Mouse (Mus musculus) gastrocnemius, postnatal 10 days (tissue): ENCODE results near the gene Zfp512b. TPM values are rescaled to one million over a fixed set of nuclear protein-coding genes. Genes with fewer than 3 reads are reported as not detected.
A peak's percentile ranks its signal among the peaks of the same experiment; 100 is the strongest.

Experiments
- DNase-seq: peaks from one replicate; pipeline ENCODE4 v3.0.0; 2021; ENCODE audit warnings: mixed read lengths
- long read RNA-seq, 2 experiments: library from polyadenylated mRNA; stranded (forward); transcript quantifications; one replicate each; pipeline ENCODE4 v2.0.0; 2021
- total RNA-seq, 2 experiments: library from RNA; stranded (reverse); gene quantifications; 2 replicates each; pipeline ENCODE4 v1.2.3; 2021

The Zfp512b gene
- total RNA-seq = 10 to 100 TPM; 28.4 to 32.4 TPM
- long read RNA-seq, experiment 1, partial matches to known transcripts = 5 of 21 reads
- long read RNA-seq, experiment 1, other reads (novel, unspliced or antisense) = 16 of 21 reads
- long read RNA-seq, experiment 2, partial matches to known transcripts = 3 of 10 reads
- long read RNA-seq, experiment 2, other reads (novel, unspliced or antisense) = 7 of 10 reads

- DNase-seq = peak; percentile 74
These were observed at the start of gene Zfp512b for GRCm38 (mm10) chr2:181592231-181593041. Gene Zfp512b, minus strand, starts transcription at chr2:181592803.

DNA sequence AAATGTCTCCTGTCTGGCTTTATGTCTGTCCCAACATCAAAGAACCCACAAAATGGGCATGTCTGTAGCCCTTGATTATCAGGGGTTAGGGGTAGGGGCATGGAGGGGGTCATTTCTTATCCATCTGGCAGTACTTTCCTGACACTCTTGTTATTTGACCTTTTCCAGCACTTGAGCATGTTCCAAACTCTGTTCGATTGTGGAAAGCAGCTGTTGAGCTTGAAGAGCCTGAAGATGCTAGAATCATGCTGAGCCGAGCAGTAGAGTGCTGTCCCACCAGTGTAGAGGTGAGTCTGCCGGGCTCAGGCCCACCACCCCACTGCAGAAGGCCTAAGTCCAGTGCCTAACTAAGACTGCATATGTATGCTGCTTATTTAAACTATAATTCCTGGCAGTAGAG is 43.3 kb upstream of the Zfp512b start:
- no peak for DNase-seq

- DNase-seq = no peak
These were observed 40.0 kb upstream of the Zfp512b start for GRCm38 (mm10) chr2:181632624-181633023.

- no peak for DNase-seq
These were observed 35.9 kb upstream of the Zfp512b start for GRCm38 (mm10) chr2:181628471-181628870.

GRCm38 (mm10) chr2:181623401-181623800 is 30.8 kb upstream of the Zfp512b start:
- DNase-seq = no peak

- no peak for DNase-seq
These were observed 26.3 kb upstream of the Zfp512b start for GRCm38 (mm10) chr2:181618761-181619495.

GRCm38 (mm10) chr2:181602367-181602766 is 9.8 kb upstream of the Zfp512b start:
- DNase-seq = no peak

GRCm38 (mm10) chr2:181601751-181602145 is 9.1 kb upstream of the Zfp512b start:
- no peak for DNase-seq

GRCm38 (mm10) chr2:181600828-181601750 is 8.5 kb upstream of the Zfp512b start:
- DNase-seq = peak; percentile 95

- DNase-seq = no peak
These were observed 7.7 kb upstream of the Zfp512b start for GRCm38 (mm10) chr2:181600226-181600758.

- DNase-seq = no peak
These were observed 6.1 kb upstream of the Zfp512b start, which contains the start of gene Samd10 for GRCm38 (mm10) chr2:181598454-181599351. Gene Samd10, minus strand, starts transcription at chr2:181599212.

- DNase-seq = no peak
These were observed 4.9 kb upstream of the Zfp512b start for GRCm38 (mm10) chr2:181597378-181598061.

DNA sequence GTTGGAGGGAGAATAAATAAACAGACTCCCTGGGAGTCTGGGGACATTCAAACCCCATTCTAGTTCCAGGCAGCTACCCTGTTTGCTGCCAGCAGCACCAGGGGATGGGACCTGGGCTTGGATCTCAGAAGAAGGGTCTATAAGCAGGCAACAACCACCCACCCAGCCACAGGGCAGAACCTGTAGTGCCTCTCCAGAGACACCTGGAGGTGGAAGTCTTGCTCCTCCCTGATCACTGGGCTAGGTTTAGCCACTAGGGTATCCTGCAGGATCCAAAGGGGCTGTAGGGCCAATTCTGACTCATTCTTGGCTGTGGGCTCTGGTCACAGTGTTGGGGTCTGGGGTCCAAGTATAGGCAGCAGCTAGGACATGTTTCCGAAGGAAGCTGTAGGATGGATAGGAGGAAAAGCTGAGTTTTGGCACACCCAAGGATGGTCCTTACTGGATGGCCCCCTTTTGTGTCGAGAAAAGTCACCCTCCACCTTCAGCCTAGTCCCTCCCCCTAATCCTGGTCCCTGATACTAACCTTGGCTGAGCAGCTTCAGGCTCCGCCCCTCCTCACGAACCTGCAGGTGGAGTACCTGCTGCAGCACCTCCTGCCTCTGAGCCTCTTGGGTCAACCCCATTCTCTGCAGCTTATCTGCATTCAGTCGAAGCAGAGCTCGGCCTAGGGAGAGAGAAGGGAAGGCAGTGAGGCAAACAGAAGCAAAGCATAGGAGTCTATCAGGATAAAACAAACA is 3.8 kb upstream of the Zfp512b start:
- DNase-seq = no peak

DNA sequence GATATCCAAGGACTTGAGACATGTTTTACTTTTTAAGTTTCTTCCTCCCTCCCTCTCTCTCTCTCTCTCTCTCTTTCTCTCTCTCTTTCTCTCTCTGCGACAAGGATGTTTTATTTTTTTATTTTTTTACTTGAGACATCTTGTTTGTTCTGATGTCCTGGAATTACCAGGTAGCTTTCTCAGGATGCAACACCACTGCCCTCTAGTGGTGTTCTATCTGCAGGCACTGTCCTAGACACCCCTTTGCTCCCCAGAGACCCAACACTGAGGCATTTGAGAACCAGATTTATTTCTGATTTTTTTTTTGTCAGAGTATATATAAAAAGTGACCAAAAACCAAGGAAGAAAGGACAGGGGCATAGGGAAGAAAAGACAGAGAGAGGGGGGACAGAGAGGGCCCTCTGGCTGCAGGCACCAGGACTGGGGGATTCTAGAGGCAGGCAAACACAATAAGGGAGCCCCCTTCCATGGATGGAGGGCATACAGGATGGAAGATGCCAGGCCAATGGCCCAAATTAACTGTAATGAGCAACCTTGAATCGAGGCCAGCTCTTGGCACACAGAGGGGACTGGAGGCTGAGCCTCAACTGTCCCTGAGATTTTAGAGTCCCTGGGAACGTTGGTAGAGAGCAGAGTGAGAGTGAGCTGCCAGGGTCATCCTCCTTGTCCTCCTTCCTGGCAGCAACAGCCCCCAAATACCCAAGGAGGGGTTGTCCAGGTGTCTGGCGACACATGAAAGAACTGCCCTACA is 2.5 kb upstream of the Zfp512b start:
- DNase-seq = no peak

DNA sequence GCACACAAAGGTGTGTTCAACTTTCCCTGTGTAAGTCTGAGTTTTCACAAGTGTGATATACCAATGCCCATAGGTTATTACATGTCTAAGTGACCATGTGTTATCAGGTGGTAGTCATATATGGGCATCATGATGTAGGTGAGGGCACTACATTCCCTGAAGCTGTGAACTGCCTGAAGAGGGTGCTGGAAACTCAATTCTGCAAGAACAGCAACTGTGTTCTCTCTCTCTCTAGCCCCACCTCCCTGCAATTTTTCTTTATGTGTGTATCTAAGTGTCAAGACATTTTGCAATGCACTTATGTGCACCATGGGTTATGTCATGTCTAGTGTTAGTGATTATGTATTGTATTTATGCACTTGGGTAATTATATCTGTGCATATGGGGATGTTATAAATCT is 1.3 kb upstream of the Zfp512b start:
- no peak for DNase-seq

- no peak for DNase-seq
These were observed 429 bp upstream of the Zfp512b start for GRCm38 (mm10) chr2:181593042-181593421.

- no peak for DNase-seq
These were observed 996 bp downstream of the Zfp512b start, which contains the start of gene Prpf6 for GRCm38 (mm10) chr2:181591528-181592085. Gene Prpf6, plus strand, starts transcription at chr2:181591868.

- DNase-seq = no peak
These were observed 2.1 kb downstream of the Zfp512b start for GRCm38 (mm10) chr2:181590471-181590870.
